Mouse (Mus musculus) spleen, postnatal 10 days (tissue): Measurements from ENCODE around the gene Syn3.

ENCODE experiments used
- DNase-seq, 2 experiments: peaks; one replicate each; pipeline ENCODE4 v3.0.0; 2021 to 2022; ENCODE audit warnings: low spot score in 2 of 2

The Syn3 gene

DNA sequence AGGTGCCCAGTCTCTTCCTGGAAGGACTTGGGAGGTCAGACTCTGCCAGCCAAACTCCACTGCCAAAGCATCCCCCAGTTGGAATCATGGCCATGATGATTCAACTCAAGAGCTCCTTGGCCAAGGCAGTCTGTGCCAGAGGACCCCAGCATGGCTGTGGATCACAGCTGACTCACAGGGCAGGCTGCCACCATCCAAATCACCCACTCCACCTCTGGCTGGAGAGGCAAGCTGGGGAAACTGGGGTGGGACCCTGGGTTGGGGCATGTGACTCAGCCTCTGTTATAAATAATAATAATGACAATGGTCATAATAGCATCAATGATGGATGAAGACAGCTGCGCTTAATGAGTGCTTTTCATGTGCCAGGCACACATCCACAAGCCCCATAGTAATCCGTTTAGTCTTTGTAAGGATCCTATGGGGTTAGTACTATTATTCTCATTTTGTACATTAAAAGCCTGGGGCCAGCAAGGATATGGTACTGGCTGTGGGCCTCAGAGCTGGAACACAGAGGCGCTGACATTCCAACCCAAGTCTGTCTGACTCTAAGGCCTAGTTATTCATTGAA, 398.3 kb downstream of the Syn3 start:
- DNase-seq: no peak

DNA sequence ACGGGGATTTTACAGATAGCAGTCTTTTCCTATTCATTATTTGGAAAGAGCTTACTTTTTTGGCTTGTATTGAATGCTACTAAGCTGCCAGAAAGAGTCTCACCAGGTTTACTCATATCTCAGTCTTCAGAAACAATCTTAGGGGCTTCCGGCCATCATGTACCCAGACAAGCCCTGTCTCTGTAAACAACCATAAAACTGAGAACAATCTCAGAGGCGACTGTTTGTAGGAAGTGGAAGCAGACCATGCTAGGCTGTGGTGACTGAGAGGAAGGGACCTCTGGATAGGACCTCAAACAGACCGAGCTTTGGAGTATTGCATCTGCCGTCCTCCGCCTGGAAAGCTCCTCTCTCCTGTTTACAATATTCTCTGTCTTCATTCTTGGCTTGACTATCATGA, 400.3 kb downstream of the Syn3 start:
- no peak for DNase-seq

DNA sequence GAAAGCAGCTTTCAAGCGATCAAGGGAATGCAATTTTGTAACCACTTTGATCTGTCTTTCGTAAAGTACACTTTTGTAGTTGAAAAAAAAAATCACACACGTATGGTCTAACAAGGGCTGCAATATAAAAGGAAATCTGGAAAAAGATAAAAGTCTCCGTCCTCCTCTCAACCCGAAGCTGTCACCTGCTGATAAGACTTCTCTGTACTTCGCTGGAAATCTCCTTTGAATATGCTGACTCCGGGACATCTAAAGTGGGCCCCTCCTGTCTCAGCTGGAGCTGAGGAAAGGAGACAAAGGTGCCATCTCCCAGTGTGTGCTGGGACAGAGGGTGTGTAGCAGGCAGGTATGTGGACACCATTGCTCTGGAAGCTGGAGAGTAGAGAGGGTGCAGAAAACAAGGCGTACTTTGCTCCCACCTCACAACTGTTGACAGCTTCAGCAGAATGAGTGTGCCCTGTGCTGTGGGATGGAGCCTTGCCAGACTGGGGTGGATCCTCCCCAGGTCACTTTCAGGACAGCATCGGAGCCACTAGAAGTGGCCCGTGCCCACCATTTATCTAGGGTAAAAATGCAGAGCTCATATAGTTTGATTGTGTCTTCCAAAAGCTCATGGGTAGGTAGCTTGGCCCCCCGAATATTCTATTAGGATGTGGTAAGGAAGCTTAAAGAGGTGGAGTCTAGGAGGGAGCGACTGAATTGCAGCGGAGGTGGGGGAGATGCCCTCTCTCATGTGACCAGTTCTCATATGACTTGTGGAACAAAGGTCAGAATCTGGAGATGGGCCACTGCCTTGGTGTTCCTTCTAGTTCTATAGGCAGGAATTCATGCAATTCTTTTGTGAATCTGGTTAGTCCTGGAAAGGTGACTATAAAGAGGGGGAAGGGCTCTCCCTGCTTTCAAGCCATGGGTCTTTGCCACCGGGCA, 405.3 kb downstream of the Syn3 start:
- no peak for DNase-seq

DNA sequence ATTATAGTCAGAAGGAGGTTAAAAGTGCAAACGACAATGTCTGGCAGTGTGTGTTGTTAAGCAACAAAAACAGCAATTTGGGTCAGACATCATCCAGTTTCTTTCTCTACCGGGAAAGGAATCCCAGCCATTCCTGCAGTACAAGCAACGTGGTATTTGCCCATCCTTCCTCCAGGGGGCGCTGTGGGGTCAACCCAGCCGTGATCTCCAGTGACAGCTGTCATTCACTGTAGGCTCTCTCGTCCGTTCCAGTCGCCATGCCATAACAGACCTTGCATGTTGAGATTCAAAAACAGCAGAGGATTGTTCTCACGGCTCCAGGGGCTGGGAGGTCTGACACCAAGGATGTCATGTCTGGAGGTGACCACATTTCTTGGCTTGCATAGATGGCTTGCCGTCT, 406.8 kb downstream of the Syn3 start:
- peak; percentile 39 to 68 for DNase-seq

DNA sequence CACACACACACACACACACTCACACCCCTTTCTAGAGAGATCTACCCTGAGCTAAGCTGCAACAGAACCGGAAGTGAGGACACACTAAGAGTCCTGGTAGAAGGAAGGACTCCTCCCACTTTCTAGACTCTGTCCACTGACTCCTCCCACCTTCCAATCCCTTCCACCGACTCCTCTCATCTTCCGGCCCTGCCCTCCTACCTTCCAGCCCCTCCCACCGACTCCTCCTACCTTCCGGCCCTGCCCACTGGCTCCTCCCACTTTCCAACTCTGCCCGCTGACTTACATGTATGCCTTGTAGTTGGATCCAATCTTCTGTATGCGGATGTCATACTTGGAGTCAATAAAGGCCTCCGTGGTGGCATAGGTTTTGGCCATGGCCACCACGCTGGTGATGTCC, 418.8 kb downstream of the Syn3 start:
- DNase-seq: no peak

DNA sequence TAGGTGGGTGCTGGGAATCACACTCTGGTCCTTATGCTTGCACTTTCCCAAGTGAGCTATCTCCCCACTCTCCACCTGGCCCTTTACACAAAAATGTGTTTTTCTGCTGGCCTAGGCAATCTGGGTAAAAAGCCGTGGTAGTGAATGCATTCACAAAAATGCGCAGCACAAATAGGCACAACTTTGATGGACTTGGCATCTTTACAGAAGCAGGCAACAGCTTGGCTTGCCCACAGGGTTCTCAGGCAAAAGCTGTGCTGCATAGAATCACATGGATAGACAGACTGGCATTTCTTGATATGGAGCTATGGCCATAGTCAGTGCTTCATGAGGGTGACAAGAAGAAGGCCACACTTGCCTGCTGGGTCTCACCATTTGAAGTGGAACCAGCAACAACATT, 419.9 kb downstream of the Syn3 start:
- DNase-seq: no peak

DNA sequence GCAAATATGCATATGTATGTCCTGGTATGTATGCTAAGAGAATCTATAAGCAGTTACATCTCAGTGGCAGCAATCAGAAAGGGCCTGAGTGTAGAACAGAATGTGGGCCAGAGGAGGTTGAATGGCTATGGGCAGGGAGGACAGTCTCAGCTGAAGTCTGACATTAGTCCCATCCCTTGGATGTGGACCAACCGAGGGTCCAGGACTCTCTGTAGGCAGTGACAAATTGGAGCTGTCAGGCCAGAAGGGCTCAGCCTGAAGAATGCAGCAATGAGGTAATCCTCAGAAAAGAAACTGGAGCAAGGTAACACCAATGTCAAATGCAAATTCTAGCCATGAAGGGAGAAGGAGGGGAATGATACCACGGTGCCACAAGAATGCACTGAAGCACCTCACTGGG, 421.4 kb downstream of the Syn3 start:
- DNase-seq: no peak

DNA sequence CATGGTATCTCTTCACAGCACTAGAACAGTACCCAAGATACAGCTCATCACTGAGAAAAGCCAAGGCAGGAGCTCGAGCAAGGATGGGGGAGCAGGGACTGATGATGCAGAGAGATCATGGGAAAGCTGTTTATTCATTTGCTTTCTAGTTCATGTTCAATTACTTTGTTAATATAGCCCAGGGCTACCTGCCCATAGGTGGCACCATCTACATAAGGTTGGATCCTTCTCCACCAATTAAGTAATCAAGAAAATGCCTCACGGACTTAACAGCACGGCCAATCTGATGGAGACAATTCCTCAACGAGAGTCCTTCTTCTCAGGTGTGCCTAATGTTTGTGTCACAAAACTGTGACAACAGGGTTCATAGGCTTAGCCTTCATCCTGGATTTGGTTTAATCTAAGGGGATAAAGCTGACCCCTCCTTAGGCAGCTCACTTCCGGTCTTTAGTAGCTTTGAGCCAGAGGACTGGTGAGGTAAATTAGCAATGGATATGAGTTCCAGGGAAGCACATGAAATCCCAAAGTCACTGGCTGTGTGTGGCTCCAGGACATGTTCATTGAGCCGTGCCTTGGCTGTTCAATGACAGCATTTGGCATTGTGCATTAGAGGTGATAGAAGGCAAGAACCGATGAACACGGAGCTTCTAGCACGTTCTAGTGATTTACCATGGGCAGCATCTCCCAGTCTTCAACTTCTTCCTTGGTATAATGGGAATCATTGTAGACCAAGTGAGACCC, 423.6 kb downstream of the Syn3 start:
- no peak for DNase-seq

DNA sequence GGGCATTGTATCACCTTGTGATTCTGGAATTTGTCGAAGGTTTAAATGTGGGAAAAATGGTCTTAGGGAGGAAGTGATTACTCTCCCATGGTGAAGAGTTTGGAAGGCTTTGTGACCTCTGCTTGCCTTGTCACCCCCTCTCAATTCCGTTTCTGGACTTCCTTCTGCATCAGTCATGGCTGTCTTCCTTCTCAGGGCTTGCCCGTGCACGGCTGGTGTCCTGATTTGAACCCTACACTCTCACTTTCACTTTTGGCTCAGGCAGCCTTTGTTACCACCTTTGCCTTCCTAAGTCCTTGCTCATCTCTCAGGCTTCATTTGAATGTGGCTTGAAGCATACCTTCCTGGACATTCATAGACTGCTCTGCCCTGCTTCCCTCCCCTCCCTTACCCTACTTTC, 424.6 kb downstream of the Syn3 start:
- no peak for DNase-seq

DNA sequence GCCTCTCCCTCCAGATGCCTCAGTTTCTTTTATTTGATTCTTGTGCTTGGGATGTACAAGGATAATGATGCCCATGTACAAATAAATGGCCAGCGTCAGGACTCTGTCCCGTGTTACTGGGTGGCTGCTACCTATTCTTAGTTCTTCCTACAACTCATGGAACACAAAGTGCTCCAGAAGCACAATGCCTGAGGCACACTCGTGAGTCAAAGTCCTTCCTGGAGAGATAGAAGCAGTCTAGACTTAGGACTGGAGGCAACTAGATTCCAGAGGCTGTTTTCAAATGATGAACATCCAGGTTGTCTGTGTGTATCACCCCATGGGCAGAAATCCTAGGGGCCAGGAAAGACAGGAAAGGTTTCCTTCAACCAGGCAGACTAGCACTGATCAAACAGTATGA, 427.9 kb downstream of the Syn3 start:
- DNase-seq: no peak

DNA sequence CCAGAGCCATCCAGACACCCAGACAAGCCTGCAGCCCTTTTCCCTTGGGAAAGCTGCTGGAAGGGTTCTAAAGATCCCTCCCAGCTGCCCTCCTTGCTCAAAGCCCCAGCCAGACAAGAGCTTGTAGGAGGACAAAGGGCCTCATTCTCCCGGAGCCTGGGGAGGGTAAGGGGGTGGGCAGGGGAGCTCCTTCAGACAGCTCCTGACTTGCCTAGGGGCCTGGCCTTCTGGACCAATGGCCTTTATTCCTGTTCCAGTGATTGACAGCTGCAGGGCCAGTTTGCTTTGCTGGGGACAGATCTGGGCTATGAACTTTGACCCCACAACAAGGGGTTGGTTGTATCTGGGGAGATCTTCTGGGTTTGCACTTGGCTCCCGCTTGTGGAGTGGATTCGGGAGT, 429.4 kb downstream of the Syn3 start:
- DNase-seq: no peak

DNA sequence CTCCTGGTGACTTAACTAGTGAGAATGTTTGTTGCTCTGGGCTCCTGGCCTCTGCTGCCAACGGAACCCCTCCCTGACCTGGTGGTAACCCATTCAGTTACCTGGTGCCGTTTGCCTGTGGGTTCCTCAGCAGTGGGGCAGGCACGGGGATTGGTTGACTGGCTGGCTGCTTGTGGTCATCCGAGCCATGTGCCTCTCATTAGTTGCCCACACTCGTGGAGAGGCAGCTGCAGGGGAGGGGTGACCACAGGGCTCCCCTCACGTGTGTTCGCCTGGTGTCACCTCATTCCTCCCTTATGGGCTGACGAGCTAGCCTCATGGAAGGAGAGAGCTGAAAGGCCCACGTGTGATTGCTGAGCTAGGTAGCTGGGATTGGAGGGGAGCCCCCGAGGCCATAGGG, 430.8 kb downstream of the Syn3 start:
- DNase-seq: no peak

DNA sequence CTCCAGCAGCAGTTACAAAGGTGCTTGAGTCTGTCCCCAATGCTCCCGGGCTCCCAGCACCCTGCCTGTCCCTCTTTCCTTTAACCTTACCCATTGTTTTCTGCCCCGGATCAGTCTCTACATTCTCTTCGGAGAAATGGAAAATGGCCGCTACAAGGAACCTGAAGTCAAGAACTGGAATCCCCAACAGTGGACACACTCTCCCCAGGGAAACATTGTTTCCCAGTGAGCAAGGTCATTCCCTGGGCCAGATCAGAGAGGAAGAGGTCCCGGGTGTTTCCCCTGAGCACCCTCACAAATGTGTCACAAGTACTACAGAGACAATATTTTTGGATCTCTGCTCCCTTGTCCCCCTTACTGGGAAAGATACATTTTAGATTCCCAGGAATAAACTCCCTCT, 432.0 kb downstream of the Syn3 start:
- no peak for DNase-seq

DNA sequence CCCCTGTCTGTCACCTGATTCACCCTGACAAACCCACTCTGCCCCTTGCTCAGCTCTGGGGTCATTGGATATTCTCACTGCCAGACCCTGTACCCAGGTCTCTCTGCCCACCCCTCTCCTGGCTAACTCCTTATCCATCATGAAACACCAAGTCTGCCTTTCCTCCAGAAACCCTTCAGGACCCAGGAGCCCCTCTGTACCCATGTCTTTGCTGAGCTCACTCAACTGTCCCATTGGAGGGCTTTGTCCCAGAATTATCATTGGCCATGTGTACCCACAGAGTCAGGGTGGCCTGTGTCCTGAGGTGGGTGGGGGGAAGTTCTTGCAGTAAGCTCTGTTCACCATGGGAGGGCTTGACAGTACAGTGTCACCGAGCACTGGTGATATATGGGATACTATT, 433.0 kb downstream of the Syn3 start:
- no peak for DNase-seq

DNA sequence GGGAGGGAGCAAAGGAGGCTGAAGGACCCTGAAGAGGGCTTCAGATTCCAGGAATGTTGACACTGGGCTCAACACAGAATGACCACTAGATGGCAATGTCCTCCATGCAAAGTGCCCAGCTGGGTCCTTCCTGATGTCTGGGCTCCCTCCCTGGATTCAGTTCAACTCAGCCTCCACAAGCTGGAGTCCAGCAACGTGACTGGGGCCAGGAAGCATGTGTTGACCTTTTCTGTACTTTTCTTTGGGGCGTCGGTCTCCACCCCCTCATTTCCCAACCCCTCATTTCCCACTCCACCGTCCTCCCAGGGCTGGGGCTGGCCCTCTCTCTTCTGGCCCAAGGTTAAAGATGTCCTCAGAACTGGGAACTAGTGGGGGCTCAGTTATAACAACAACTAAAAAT, 433.8 kb downstream of the Syn3 start:
- DNase-seq: peak in 1 of 2 experiments; percentile 42

DNA sequence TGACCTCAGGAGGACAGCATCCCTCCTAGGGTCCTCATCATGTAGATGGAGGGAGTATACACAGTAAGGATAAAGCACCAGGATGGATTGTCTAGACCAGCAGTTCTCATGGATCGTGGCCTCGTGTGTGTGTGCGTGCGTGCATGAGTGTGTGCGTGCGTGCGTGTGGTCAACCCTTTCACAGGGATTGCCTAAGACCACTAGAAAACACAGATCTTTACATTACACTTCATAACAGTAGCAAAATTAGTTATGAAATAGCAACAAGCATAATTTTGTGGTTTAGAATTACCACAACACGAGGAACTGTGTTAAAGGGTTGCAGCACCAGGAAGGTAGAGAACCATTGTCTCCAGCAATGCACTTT, 435.7 kb downstream of the Syn3 start:
- no peak for DNase-seq

DNA sequence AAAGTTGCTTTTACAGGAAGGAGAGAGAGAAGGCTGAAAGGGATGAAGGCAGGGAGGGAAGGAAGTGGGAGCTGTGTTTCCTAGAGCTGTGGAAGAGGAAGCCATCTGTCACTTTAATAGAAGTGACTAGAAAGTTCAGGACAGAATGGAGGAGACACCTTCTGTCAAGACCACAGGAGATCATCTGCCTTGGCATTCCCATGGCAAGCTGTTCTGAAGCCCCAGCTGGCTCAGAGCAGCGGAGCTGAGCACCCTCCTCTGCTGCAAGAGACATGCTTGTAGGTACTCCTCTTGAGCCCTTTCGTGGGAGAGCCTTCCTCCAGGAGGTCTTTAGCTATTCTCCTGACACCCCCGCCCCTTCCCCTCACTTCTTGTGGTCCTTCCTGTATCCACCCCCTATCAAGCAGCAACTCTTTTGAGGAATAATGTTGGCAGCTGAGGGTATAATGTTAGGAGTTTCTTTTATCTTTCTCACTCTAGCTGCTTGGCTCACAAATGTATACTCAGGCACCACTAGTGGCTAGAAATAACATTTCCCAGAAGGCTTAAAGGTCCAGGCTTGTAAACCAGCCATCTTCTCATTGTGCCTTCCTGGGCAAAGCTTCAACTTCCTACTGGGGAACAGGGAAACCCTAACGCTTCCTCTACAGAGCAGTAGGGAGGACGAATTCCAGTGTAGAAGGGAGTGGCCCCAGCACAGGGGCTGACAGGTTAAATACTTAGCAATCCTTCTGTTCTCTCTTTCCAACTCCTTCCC, 436.3 kb downstream of the Syn3 start:
- no peak for DNase-seq

DNA sequence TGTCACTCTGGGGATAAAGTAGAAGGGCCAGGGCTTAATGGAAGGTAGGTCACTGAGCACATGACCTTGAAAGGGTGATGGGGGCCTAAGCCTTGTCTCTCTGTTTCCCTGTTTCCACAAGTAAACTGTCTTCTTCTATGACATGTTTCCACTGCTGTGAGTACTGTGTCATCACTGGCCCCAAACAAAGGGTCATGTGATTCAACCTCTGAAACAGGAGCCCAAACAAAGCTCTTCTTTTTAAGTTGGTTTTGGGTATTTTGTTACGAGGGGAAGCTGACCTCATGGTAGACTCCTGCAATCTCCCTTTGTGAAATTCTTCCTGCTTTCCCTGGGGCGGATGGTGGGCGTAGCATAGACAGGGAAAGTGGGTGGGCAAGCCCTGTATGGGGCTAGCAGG, 438.4 kb downstream of the Syn3 start:
- no peak for DNase-seq

DNA sequence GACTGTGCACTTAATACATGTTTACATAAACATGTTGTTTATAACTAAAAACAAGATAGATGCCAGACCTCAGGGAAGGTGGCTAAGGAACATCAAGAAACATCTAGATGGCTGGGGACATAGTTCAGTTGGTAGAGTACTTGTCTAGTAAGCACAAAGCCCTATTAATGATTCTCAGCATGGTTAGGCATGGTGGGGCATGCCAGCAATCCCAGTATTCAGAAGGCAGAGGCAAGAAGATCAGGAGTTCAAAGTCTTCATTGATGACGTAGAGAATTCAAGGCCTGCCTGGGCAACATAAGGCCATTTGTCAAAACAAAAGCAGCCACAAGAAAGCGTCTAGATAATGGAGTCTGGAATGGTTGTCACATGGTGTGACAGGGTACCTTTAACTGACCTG, 441.0 kb downstream of the Syn3 start:
- no peak for DNase-seq

DNA sequence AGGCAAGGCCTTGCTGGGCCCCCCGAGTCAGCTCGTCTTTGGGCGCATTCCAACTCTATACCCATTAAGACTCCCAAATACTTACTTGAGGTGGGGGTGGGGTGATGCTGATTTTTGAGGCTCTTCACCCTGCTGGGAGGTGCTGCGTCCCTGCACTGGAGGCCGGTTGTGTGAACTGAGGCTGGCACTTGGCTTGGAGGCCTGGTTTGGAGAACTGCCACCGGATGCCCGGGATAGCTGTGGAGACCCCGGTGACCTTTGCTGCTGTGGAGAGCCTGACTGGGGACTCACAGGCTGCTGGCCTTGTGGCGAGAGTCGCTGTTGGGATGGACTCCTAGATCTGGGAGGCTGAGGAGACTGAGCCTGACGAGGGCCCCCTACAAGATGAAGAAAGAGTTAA, 441.4 kb downstream of the Syn3 start:
- DNase-seq: no peak

DNA sequence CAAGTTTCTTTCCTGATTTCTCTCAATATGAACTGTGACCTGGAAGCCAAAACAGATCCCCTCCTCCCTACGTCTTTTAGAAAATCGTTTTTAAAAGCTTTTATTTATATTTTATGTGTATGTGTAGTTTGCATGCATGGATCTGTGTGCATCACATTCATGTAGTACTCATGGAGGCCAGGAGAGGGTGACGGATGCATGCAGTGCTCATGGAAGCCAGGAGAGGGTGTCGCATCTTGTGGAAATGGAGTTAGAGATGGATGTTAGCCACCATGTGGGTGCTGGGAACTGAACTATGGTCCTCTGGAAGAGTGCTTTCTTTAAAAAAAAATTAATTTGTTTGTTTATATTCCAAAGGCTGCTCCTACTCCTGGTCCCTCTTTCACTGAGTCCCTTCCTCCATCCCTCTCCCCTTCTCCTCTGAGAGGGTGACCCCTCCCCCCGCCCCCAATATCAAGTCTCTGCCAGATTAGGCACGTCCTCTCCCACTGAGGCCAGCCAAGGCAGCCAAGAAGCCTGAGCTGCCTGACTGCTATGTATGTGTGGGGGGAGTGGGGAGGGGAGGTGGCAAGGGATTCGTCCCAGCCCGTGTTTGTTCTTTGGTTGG, 442.3 kb downstream of the Syn3 start:
- no peak for DNase-seq
